Mouse (Mus musculus) C2C12 (cell line): Measurements from ENCODE around the gene Rcor1.

Source experiments
- MYOD1 ChIP-seq: IDR thresholded peaks from one replicate; pipeline ENCODE4 v1.6.1; 2011; ENCODE audit warnings: low read depth; ENCODE audit not compliant: control insufficient read depth, insufficient read length
- MYOG ChIP-seq: IDR thresholded peaks from one replicate; pipeline ENCODE4 v1.6.1; 2011; ENCODE audit not compliant: control insufficient read depth, insufficient read length; ENCODE audit errors: extremely low read depth

DNA sequence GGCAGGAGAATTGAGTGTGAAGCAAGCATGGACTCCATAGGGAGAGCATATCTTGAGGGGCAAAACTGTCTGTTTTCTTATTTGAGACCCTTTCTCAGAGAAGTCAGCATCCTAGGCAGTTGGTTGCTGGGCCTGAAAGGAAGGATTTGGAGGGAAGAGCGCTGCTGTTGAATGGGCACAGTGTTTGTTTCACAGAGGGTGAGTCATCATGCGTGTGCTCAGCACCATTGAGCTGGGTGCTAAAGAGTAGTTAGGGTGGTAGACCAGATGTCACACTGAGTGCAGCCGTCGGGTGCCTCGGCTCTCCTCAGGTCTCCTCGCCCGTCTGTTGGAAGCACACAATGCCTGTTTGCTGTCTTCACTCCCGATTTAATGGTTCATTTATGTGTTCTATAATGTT is 57.9 kb downstream of the Rcor1 start:
- TF ChIP-seq MYOG = no peak
- TF ChIP-seq MYOD1 = no peak
